Mouse (Mus musculus): ENCODE data around the gene Pramel5.
"Not testable (repeated sequence)": the region's sequence is repeated elsewhere in the genome, so short reads cannot be mapped to it uniquely, and the experiment has no call there.

DNA sequence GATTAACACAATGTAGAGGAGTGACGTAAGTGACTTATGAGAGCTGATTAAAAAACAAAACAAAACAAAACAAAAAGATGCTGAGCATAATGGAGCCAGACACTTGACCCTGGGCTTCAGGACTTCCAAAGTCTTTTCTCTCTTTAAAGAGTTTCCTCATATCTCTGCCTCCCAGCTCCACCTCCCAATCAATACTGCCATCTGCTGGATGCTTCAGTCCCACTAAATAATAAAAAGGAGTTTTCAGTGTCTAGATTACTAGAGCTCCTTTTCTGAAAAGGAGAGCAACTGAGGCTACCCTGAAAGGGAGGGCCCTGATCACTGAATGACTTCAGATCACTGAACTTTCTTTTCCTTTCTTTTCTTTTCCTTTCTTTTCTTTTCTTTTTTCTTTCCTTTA lies 19.1 kb upstream of the Pramel5 start:
- not testable (repeated sequence) for TF ChIP-seq GABPA (IDR thresholded peaks at IDR 0.05; ENCODE audit: insufficient replicate concordance, low read depth, low read length); CTCF (conservative IDR thresholded peaks at IDR 0.05 in 1 of 2, IDR thresholded peaks at IDR 0.05 in 1 of 2; ENCODE audit: low read depth in 2 of 2, low read length in 2 of 2); MAX (IDR thresholded peaks at IDR 0.05; ENCODE audit: low read length); JUN (IDR thresholded peaks at IDR 0.05; ENCODE audit: insufficient read depth, low read depth, low read length); ETS1 (conservative IDR thresholded peaks at IDR 0.05; ENCODE audit: low read depth, low read length); EP300 (IDR thresholded peaks at IDR 0.05; ENCODE audit: low read length); USF2 (conservative IDR thresholded peaks at IDR 0.05; ENCODE audit: low read depth, low read length); KAT2A (IDR thresholded peaks at IDR 0.05; ENCODE audit: insufficient replicate concordance, low read length)
